Mouse (Mus musculus) adrenal gland, adult 8-10 months (tissue): ENCODE data around the gene Rnf115. TPM values are rescaled to one million over a fixed set of nuclear protein-coding genes. Genes with fewer than 3 reads are reported as not detected.
"Not testable (repeated sequence)": the region's sequence is repeated elsewhere in the genome, so short reads cannot be mapped to it uniquely, and the experiment has no call there.

Experiments used
- DNase-seq: peaks from one replicate; pipeline ENCODE4 v3.0.0; 2022
- total RNA-seq, 4 experiments: library from RNA; stranded (reverse); gene quantifications; 2 replicates each; pipeline ENCODE4 v1.2.4; 2022

Gene Rnf115
- total RNA-seq = 10 to 100 TPM; 34.0 to 45.9 (median 39.5) TPM

DNA sequence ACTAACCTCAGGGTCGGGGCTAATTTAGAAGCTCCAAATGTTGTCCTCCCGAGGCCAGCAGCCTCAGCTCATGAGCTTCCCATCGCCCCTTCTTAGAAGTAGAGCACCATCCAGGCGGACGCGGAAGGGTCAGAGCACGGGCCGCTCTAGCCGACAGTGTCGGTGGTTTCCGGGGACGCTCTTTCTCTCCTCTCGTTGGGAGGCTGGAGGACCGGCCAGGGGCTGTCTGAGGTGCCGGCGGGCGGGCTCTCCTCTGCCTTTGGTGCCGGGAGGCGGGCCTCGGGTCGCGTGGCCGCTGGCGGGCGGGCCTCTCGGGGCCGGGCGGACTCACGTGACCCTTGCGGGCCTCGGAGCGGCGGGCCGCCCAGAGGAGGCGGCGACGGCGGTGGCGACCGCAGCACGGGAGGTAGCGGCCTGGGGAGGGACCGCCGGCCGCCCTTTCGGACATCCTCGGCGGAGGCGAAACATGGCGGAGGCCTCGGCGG, at the start of gene Rnf115, which contains the start of gene Polr3c:
Rnf115 (plus strand) TSS at position 322 of the 485 bp plus-strand sequence.
Polr3c (minus strand) TSS at position 286 of the 485 bp plus-strand sequence.
- DNase-seq = peak; percentile 97

DNA sequence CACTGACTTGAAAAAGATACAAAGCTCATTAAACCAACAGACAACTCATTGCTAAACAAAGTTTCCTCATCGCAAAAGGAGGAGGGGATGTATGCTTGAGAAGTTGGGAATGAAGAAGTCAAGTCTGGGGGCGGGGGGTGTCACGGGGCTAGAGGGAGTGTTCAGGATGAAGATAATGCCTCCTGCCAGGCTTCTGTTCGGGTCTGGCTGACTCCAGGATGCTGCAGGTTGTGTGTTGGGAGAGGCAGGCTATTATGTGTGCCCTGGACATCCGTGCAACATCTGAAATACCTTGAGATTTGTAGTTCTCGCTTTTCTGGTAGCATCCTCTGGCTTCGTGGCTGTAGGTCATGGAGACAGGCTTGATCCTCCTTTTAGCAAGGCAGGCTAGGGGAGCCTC, 49.0 kb upstream of the Rnf115 start:
- no peak for DNase-seq

GRCm38 (mm10) chr3:96679159-96679674, 48.2 kb upstream of the Rnf115 start:
- peak; percentile 77 for DNase-seq

DNA sequence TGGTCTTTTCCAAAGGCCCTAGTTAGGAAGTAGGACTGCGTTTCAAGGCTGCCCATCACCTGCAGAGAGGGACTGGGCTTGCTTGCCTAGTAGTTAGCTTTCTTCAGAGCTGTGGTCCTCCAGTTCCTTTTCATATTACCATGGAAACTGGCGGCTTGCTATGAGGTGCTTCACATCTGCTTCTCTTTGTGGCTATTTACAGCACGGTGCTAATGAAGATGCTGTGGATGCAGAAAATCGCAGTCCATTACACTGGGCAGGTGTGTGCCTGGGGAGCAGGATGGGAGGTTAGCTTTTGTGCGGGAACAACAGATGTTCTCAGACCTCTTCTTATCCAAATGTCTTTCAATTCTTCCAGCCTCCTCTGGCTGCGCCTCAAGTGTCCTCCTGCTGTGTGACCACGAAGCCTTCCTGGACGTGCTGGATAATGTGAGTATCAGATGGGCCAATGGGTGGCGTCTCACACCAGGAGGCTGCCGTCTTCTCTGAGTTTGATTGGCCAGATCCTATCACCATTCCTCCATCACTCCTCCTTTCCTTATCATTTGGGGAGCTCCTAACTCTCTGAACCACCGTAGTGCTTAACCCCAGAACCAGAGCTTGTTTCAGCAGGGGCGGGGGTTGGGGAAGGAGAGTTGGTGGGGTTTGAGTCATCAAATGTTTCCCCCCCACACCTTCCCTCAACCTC, 47.1 kb upstream of the Rnf115 start:
- no peak for DNase-seq

DNA sequence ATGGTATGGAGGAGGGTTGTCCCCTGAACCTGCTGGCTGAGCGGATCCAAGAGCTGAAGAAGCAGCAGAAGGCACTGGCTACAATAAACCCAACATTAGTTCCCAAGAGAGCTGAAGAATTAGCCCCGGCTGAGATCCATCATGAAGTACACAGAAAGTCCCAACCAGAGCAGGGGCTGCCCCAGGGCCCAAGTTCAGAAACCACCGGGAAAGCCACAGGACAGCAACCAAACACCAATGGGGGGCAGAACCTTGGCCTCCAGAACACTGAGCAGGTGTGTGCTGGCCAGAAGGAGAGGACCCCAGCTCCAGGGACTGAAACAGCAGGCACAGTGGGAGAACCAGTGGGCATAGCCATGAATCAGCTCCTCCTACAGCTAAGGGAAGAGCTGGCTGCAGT, 44.0 kb upstream of the Rnf115 start:
- no peak for DNase-seq

GRCm38 (mm10) chr3:96684151-96684821, 43.2 kb upstream of the Rnf115 start:
- peak; percentile 75 for DNase-seq

GRCm38 (mm10) chr3:96684822-96685156, 42.7 kb upstream of the Rnf115 start:
- no peak for DNase-seq

DNA sequence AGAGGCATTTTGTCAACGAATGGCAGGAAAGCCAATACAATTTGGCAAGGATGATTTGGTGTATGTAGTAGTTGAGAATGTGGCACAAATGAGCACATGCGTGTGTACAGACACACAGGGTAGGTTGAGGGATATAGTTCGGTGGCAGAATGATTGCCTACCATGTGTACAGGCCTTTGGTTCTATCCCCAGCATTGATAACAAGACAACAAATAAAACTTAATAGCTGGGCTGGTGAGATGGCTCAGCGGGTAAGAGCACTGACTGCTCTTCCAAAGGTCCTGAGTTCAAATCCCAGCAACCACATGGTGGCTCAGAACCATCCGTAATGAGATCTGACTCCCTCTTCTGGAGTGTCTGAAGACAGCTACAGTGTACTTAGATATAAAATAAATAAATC, 41.4 kb upstream of the Rnf115 start:
- DNase-seq = not testable (repeated sequence)

GRCm38 (mm10) chr3:96688854-96689253, 38.6 kb upstream of the Rnf115 start:
- DNase-seq = no peak

DNA sequence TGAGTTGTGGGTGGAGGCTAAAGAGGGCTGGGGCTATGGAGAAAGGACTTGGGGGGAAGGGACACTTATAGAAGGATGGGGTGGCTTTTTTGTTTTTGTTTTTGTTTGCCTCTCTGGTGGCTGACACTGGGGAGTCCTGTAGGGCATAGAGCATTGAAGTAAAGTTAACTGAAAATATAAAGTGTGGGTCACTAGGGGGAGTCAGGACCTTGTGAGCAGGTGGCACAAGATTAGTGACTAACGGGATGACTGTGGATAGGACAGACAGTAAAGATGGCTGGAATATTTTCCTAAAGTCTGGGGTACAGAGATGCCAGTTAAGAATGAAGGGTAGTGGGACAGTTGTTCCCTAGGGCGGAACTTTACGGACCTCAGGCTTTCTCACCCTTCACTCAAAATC, 37.2 kb upstream of the Rnf115 start:
- DNase-seq = no peak

- DNase-seq = no peak
Measured at GRCm38 (mm10) chr3:96692506-96692905, 35.0 kb upstream of the Rnf115 start.

DNA sequence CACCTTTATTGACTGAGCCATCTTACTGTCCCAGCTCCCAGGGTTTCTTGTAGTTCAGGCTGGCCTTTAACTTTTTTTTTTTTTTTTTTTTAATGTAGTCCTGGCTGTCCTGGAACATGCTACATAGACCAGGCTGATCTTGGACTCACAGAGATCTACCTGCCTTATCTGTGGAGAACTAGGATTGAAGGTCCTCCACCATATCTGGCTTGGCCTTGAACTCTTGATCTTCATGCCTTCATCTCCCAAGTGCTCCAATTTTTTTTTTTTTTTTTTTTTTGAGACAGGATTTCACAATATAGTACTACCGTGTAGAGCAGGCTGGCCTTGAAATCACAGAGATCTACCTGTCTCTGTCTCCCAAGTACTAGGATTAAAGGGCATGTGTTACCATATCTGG, 33.9 kb upstream of the Rnf115 start:
- DNase-seq = no peak

DNA sequence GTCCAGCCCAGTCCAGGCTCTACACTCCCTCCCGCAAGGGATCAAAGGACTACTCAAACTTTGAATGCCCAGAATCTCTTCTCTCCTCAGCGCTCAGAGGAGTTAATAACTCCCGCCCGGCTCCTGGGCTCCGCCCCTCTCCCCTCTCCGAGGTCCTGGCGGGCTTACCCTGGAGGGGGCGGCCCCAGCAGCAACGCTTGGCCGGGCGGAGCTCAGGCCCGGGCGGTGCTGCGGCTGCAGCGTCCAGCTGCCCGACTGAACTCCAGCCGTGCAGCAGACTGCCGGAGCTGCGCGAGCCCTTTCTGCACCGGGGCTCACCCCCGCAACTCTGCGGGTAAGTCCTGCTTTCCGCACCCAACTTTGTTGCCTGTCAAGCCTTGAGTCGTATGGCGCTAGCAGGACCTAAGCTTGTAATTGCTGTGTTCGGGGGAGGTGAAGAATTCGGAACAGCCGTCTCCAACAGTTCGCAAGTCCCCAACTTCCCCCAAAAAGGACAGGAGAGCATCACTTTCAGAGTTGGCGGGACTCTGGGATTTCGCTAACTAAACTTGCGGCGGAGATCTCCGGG, 31.2 kb upstream of the Rnf115 start, which contains the start of gene Pias3:
Pias3 (plus strand) TSS at position 187 of the 568 bp plus-strand sequence.
- peak; percentile 78 for DNase-seq

DNA sequence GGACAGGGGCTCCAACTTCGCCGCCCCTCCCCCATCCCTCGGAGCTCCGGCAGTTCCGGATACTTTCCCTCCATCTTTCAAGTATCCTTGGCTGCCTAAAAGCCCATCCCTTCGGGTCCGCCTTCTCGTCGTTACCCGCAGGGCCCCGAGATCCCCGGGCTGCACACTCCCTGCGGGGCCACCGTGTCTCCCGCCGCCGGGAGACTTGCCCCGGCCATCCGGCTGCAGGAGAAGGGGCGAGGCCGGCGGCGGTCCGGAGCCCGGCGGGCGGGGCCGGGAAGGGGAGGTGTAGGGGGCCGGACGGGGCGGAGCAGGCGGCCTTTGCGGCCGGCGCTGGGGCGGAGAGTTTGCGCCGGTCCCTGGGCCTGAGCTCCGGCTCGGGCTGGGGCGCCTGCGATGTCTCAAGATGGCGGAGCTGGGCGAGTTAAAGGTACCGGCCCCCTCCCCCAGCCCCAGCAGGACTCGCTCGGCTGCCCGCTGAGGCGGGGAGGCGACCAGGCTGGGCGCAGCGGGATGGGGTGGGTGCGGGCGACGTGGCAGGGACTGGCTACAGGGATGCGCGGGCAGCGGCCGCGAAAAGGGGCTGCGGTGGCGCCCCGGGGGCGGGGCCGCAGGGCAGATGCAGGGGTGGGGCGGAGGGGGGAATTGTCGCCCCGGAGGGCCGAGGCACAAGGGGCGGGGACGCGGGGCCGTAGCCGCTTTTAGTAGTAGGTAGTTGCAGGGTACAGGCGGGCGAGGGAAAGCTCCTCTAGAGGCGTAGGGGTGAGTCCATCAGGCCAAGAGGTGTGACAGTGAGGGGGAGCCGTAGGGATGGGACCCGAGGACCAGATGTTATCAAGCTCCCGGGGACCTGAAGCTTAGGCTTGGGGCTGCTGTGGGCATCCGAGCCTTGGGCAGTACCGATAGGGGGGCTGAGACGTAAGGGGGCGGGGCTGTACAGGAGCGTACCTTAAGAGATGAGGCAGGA, 30.4 kb upstream of the Rnf115 start:
- DNase-seq = peak; percentile 87

- no peak for DNase-seq
Measured at GRCm38 (mm10) chr3:96698993-96699690, 28.3 kb upstream of the Rnf115 start.

- no peak for DNase-seq
Measured at GRCm38 (mm10) chr3:96700376-96700775, 27.1 kb upstream of the Rnf115 start.

GRCm38 (mm10) chr3:96701003-96701402, 26.5 kb upstream of the Rnf115 start:
- no peak for DNase-seq

GRCm38 (mm10) chr3:96704778-96705177, 22.7 kb upstream of the Rnf115 start:
- DNase-seq = no peak

DNA sequence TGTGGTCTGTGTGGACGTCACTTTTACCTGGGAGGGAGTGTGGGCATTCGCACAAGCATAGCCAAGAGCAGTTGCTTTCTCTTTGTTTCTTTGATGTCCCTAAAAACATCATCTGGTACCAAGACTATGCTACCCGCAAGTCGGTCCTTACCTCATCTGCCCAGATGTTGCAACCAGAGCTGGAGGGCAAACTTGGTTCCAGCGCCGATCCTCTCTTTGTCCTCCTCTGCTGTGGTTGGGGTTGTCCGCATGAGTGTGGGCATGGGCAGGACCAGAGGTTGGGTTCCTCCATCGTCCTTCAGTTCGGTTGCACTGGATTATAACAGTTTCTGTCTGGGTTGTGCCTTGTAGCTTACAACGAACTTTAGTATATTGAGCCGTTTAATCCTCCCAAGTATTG, 21.2 kb upstream of the Rnf115 start:
- DNase-seq = no peak

- DNase-seq = no peak
Measured at GRCm38 (mm10) chr3:96706984-96707383, 20.5 kb upstream of the Rnf115 start.

DNA sequence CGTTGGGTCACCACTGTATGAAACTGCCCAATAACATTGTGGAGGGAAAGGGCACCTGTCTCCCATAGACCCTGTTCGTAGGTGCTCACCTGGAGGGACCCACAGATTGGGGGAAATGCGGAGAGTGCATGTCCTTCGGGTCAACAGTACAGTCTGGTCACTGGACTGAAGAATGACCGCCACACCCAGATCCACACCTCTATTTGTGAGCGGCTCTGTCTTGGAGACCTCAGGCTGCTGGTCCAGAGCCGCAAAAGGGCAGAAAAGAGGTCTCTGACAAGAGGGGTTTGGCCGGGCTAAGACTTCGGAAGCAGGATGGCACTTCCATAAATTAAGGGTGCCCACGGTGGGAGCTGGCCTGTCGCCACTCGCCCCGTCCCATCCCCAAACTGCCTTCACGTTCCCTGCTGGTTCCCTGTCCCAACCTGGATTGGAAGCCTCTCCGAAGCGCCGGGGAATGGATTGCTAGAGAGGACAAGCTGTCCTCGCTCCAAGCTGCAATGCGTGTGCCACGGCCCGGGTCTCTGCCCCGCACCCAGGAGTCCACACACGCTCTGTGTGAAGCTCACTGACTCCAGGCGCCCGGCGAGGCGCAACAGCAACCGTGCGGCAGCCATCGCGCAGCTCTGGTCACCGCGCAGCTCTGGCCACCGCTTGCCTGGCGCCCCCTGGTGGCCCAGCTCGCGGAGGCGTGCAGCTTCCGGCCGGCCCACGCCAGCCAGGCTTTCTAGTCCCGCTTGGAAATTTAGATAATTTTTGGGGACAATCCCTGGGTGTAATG, 19.4 kb upstream of the Rnf115 start, which contains the start of gene Nudt17:
Nudt17 (minus strand) TSS at position 660 of the 781 bp plus-strand sequence.
- peak; percentile 52 for DNase-seq
